Mouse (Mus musculus): ENCODE results near the gene Akap1. TPM values are rescaled to one million over a fixed set of nuclear protein-coding genes. Genes with fewer than 3 reads are reported as not detected.

The Akap1 gene
- total and polyA plus RNA-seq, 2 experiments from 2014 or later, result 24.4 to 48.2 TPM

- no peaks in the 10 kb centered on the region for H3K4me1 ChIP-seq (ENCODE audit: insufficient read depth, low read length)
- ATAC-seq (ENCODE audit: low FRiP score), result no peak
- peak; percentile 51 for DNase-seq (ENCODE audit: low spot score)
Measured at GRCm38 (mm10) chr11:88803231-88804010, 61.0 kb downstream of the Akap1 start.

GRCm38 (mm10) chr11:88796207-88796606 lies 68.2 kb downstream of the Akap1 start:
- no peak for ATAC-seq (ENCODE audit: low FRiP score)

More at GRCm38 (mm10) chr11:88803231-88804010, 61.0 kb downstream of the Akap1 start:
- 59% methylated on average over 31 of the region's 31 CpGs for WGBS
- peak overlapping the region; percentile 16; the same call in 1 of the 2 replicates for H3K4me3 ChIP-seq (ENCODE audit: low read depth, low read length)
- no peak overlapping the region for H3K9ac ChIP-seq (replicated peaks; ENCODE audit: low read length, poor library complexity, severe bottlenecking)
- no peaks in the 10 kb centered on the region for H3K36me3 ChIP-seq (ENCODE audit: insufficient read depth, low read length)
- TF ChIP-seq CTCF (IDR thresholded peaks at IDR 0.05), result no peak
- H3K9me3 ChIP-seq (ENCODE audit: low read length), result no peaks in the 10 kb centered on the region
- peak overlapping the region; percentile 30; the same call in 1 of the 2 replicates for H3K4me2 ChIP-seq (ENCODE audit: low read depth, low read length, poor library complexity, severe bottlenecking)
- H3K27me3 ChIP-seq (ENCODE audit: insufficient read depth, low read length), result no peaks in the 10 kb centered on the region
- no peak overlapping the region for H3K27ac ChIP-seq (ENCODE audit: low read depth, low read length)

GRCm38 (mm10) chr11:88789893-88790292 lies 74.5 kb downstream of the Akap1 start:
- H3K27ac ChIP-seq (ENCODE audit: low read depth, low read length), result no peak overlapping the region
- no peak for ATAC-seq (ENCODE audit: low FRiP score)
- 67% methylated on average over 2 of the region's 2 CpGs for WGBS

More at GRCm38 (mm10) chr11:88796207-88796606, 68.2 kb downstream of the Akap1 start:
- Histone ChIP-seq H3K27ac (ENCODE audit: low read depth, low read length) (no peak overlapping the region), H3K36me3 (ENCODE audit: insufficient read depth, low read length) (no peaks in the 10 kb centered on the region), H3K9ac (replicated peaks; ENCODE audit: low read length, poor library complexity, severe bottlenecking) (no peak overlapping the region), H3K27me3 (ENCODE audit: insufficient read depth, low read length) (no peaks in the 10 kb centered on the region), H3K4me1 (ENCODE audit: insufficient read depth, low read length) (no peaks in the 10 kb centered on the region), H3K4me2 (ENCODE audit: low read depth, low read length, poor library complexity, severe bottlenecking) (no peak overlapping the region), H3K4me3 (ENCODE audit: low read depth, low read length) (no peak overlapping the region), H3K9me3 (ENCODE audit: low read length) (no peaks in the 10 kb centered on the region)
- no peak for DNase-seq (ENCODE audit: low spot score)
- 95% methylated on average over 8 of the region's 8 CpGs for WGBS
- TF ChIP-seq CTCF (IDR thresholded peaks at IDR 0.05), result no peak

GRCm38 (mm10) chr11:88786816-88787215 lies 77.6 kb downstream of the Akap1 start:
- Histone ChIP-seq H3K4me3 (ENCODE audit: low read depth, low read length) (no peak overlapping the region), H3K9ac (replicated peaks; ENCODE audit: low read length, poor library complexity, severe bottlenecking) (no peak overlapping the region), H3K27me3 (ENCODE audit: insufficient read depth, low read length) (no peaks in the 10 kb centered on the region), H3K27ac (ENCODE audit: low read depth, low read length) (no peak overlapping the region), H3K9me3 (ENCODE audit: low read length) (no peaks in the 10 kb centered on the region), H3K4me1 (ENCODE audit: insufficient read depth, low read length) (no peaks in the 10 kb centered on the region), H3K36me3 (ENCODE audit: insufficient read depth, low read length) (no peaks in the 10 kb centered on the region), H3K4me2 (ENCODE audit: low read depth, low read length, poor library complexity, severe bottlenecking) (no peak overlapping the region)
- DNase-seq (ENCODE audit: low spot score), result no peak
- no peak for TF ChIP-seq CTCF (IDR thresholded peaks at IDR 0.05)
- WGBS, result 91% methylated on average over 7 of the region's 7 CpGs
- ATAC-seq (ENCODE audit: low FRiP score), result no peak

More at GRCm38 (mm10) chr11:88789893-88790292, 74.5 kb downstream of the Akap1 start:
- no peaks in the 10 kb centered on the region for H3K9me3 ChIP-seq (ENCODE audit: low read length)
- no peak for DNase-seq (ENCODE audit: low spot score)
- TF ChIP-seq CTCF (IDR thresholded peaks at IDR 0.05), result no peak
- no peak overlapping the region for H3K9ac ChIP-seq (replicated peaks; ENCODE audit: low read length, poor library complexity, severe bottlenecking)
- no peak overlapping the region for H3K4me2 ChIP-seq (ENCODE audit: low read depth, low read length, poor library complexity, severe bottlenecking)
- H3K27me3 ChIP-seq (ENCODE audit: insufficient read depth, low read length), result no peaks in the 10 kb centered on the region
- no peaks in the 10 kb centered on the region for H3K4me1 ChIP-seq (ENCODE audit: insufficient read depth, low read length)
- H3K4me3 ChIP-seq (ENCODE audit: low read depth, low read length), result no peak overlapping the region
- no peaks in the 10 kb centered on the region for H3K36me3 ChIP-seq (ENCODE audit: insufficient read depth, low read length)

- Histone ChIP-seq H3K9ac (replicated peaks; ENCODE audit: low read length, poor library complexity, severe bottlenecking) (no peak overlapping the region), H3K4me2 (ENCODE audit: low read depth, low read length, poor library complexity, severe bottlenecking) (no peak overlapping the region), H3K27ac (ENCODE audit: low read depth, low read length) (no peak overlapping the region), H3K4me3 (ENCODE audit: low read depth, low read length) (no peak overlapping the region), H3K27me3 (ENCODE audit: insufficient read depth, low read length) (no peaks in the 10 kb centered on the region), H3K36me3 (ENCODE audit: insufficient read depth, low read length) (no peaks in the 10 kb centered on the region), H3K9me3 (ENCODE audit: low read length) (no peaks in the 10 kb centered on the region), H3K4me1 (ENCODE audit: insufficient read depth, low read length) (no peaks in the 10 kb centered on the region)
- no peak for TF ChIP-seq CTCF (IDR thresholded peaks at IDR 0.05)
- WGBS, result 92% methylated on average over 4 of the region's 4 CpGs
- no peak for ATAC-seq (ENCODE audit: low FRiP score)
- no peak for DNase-seq (ENCODE audit: low spot score)
Measured at GRCm38 (mm10) chr11:88783525-88783924, 80.9 kb downstream of the Akap1 start.

GRCm38 (mm10) chr11:88782531-88782930 lies 81.9 kb downstream of the Akap1 start:
- no peaks in the 10 kb centered on the region for H3K36me3 ChIP-seq (ENCODE audit: insufficient read depth, low read length)
- H3K9ac ChIP-seq (replicated peaks; ENCODE audit: low read length, poor library complexity, severe bottlenecking), result no peak overlapping the region
- DNase-seq (ENCODE audit: low spot score) (no peak), ATAC-seq (ENCODE audit: low FRiP score) (no peak)
- no peaks in the 10 kb centered on the region for H3K27me3 ChIP-seq (ENCODE audit: insufficient read depth, low read length)
- H3K4me3 ChIP-seq (ENCODE audit: low read depth, low read length), result no peak overlapping the region
- no peak overlapping the region for H3K4me2 ChIP-seq (ENCODE audit: low read depth, low read length, poor library complexity, severe bottlenecking)
- H3K27ac ChIP-seq (ENCODE audit: low read depth, low read length), result no peak overlapping the region
- H3K9me3 ChIP-seq (ENCODE audit: low read length), result no peaks in the 10 kb centered on the region
- TF ChIP-seq CTCF (IDR thresholded peaks at IDR 0.05), result no peak
- WGBS, result 87% methylated on average over 5 of the region's 5 CpGs
- no peaks in the 10 kb centered on the region for H3K4me1 ChIP-seq (ENCODE audit: insufficient read depth, low read length)

Other genes with a start within 250 kb of the Akap1 start
- gene Msi2, start 146.1 kb downstream of the Akap1 start, total RNA-seq (2014; rRNA removed), result 133 and 142 TPM in 2 replicates
- 21.6 and 26.9 TPM in 2 replicates for gene Msi2, start 146.1 kb downstream of the Akap1 start, polyA plus RNA-seq (2015; fragmentation: Nextera tagmentation; extraction: Ambion mirVana)
- 32.4 and 37.1 TPM in 2 replicates for gene Scpep1, start 90.9 kb upstream of the Akap1 start, total RNA-seq (2014; rRNA removed)
- 27.2 and 29.2 TPM in 2 replicates for gene Scpep1, start 90.9 kb upstream of the Akap1 start, polyA plus RNA-seq (2015; fragmentation: Nextera tagmentation; extraction: Ambion mirVana)
- 0.44 TPM in 1 of 2 replicates, not detected in the other for gene Elobl, start 102.3 kb upstream of the Akap1 start, total RNA-seq (2014; rRNA removed)
- gene Elobl, start 102.3 kb upstream of the Akap1 start, polyA plus RNA-seq (2015; fragmentation: Nextera tagmentation; extraction: Ambion mirVana), result not detected in 2 replicates
- gene Coil, start 105.7 kb upstream of the Akap1 start, total RNA-seq (2014; rRNA removed), result 35.1 and 44.2 TPM in 2 replicates
- gene Coil, start 105.7 kb upstream of the Akap1 start, polyA plus RNA-seq (2015; fragmentation: Nextera tagmentation; extraction: Ambion mirVana), result 26.9 and 28.8 TPM in 2 replicates
- gene Trim25, start 134.8 kb upstream of the Akap1 start, total RNA-seq (2014; rRNA removed), result 2.0 and 2.9 TPM in 2 replicates
- gene Trim25, start 134.8 kb upstream of the Akap1 start, polyA plus RNA-seq (2015; fragmentation: Nextera tagmentation; extraction: Ambion mirVana), result 4.3 and 4.5 TPM in 2 replicates
- gene Dgke, start 202.3 kb upstream of the Akap1 start, total RNA-seq (2014; rRNA removed), result 35.4 and 44.2 TPM in 2 replicates
- gene Dgke, start 202.3 kb upstream of the Akap1 start, polyA plus RNA-seq (2015; fragmentation: Nextera tagmentation; extraction: Ambion mirVana), result 16.0 TPM in 2 replicates
- not detected in 2 replicates for gene Gm525, start 209.3 kb upstream of the Akap1 start, total RNA-seq (2014; rRNA removed)
- gene Gm525, start 209.3 kb upstream of the Akap1 start, polyA plus RNA-seq (2015; fragmentation: Nextera tagmentation; extraction: Ambion mirVana), result 0.60 TPM in 1 of 2 replicates, not detected in the other

All from midbrain, postnatal 0 days (tissue).